8 mouse cellular contexts compared by ENCODE assay signal in the genomic region with DNA sequence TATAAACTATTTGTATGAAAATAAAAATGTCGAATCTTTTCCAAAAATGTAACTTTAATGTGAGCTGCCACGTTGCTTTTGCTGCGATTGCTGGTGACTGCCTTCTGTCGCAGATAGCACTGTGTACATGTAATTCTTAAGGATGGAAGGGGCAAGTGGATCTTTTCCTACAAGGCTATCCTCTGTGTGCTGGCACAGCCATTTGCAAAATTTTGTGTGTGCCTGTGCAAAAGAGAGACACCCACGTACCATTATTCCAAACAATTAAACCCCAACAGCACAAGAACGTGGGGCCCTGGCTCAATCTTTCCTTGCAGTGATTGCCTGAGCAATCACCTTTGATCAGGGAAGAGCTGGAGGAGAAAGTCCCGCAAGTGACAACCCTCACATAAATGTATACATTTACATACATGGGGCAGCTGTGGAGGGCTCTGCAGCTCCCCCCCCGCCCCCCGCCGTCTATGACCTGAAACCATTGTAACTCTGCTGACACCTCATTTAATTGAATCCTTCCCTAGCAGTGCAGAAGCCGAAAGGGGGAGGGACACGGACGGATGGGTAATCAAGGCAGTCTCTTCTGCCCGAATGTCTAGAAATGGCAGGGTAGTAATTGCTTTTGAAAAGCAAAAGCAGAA.
DNase-seq lines count a peak whose midpoint lies in the region; ATAC-seq and TF ChIP-seq lines count a peak whose summit lies in the region.

No protein-coding gene starts in this region.

- no peaks in the 10 kb centered on the region for H3K36me3 ChIP-seq in E14TG2a.4 (ENCODE audit: insufficient read depth, low read length)
- no peaks in the 10 kb centered on the region for H3K36me3 ChIP-seq in forebrain, embryonic 14.5 days (ENCODE audit: control insufficient read depth, insufficient read depth, low read length)
- H3K36me3 ChIP-seq in limb, embryonic 15.5 days = no peaks in the 10 kb centered on the region

- 10% methylated on average over 14 of the region's 14 CpGs for WGBS in forebrain, embryonic 14.5 days
- WGBS in limb, embryonic 15.5 days = 20% methylated on average over 14 of the region's 14 CpGs

- H3K27me3 ChIP-seq in E14TG2a.4 (ENCODE audit: insufficient read depth, low read length) = peaks cover 14% of the 10 kb centered on the region; the same call in 1 of the 2 replicates
- H3K27me3 ChIP-seq in forebrain, embryonic 14.5 days (replicated peaks; ENCODE audit: control insufficient read depth, insufficient read depth, low read length) = no peaks in the 10 kb centered on the region
- H3K27me3 ChIP-seq in limb, embryonic 15.5 days = no peaks in the 10 kb centered on the region

- peak overlapping the region; percentile 39; the same call in 1 of the 2 replicates for H3K4me3 ChIP-seq in E14TG2a.4 (replicated peaks; ENCODE audit: low read length)
- peak overlapping the region; percentile 23; the same call in 1 of the 2 replicates for H3K4me3 ChIP-seq in forebrain, embryonic 14.5 days (ENCODE audit: low read depth, low read length)
- H3K4me3 ChIP-seq in limb, embryonic 15.5 days = peak overlapping the region; percentile 28; the same call in 1 of the 2 replicates

- peak overlapping the region; percentile 64 for H3K9ac ChIP-seq in forebrain, embryonic 14.5 days (ENCODE audit: low read length)
- H3K9ac ChIP-seq in limb, embryonic 15.5 days = no peak overlapping the region

- H3K27ac ChIP-seq in forebrain, embryonic 14.5 days (ENCODE audit: low read depth, low read length) = peak overlapping the region; percentile 95
- H3K27ac ChIP-seq in limb, embryonic 15.5 days = no peak overlapping the region

- no peak for TF ChIP-seq CTCF in E14TG2a.4 (conservative IDR thresholded peaks at IDR 0.05; ENCODE audit: low read length)

- 0 out of 2 replicates have a peak, but pooled peaks have one; percentile 14 for ATAC-seq in frontal cortex, adult (ENCODE audit: low TSS enrichment)
- peak; percentile 68 for ATAC-seq in forebrain, embryonic 14.5 days
- ATAC-seq in limb, embryonic 15.5 days (ENCODE audit: insufficient number of reproducible peaks, low FRiP score, low TSS enrichment, low read depth) = no peak

- peak overlapping the region; percentile 57 for H3K4me2 ChIP-seq in forebrain, embryonic 14.5 days (ENCODE audit: low read length)
- H3K4me2 ChIP-seq in limb, embryonic 15.5 days = peak overlapping the region; percentile 46

- peaks cover 8% of the 10 kb centered on the region; the same call in 1 of the 2 replicates for H3K4me1 ChIP-seq in E14TG2a.4 (replicated peaks; ENCODE audit: low read depth, low read length)
- peaks cover 26% of the 10 kb centered on the region for H3K4me1 ChIP-seq in forebrain, embryonic 14.5 days (ENCODE audit: control insufficient read depth, insufficient read depth, low read length)
- H3K4me1 ChIP-seq in limb, embryonic 15.5 days = peaks cover 18% of the 10 kb centered on the region; the same call in 1 of the 2 replicates

- H3K9me3 ChIP-seq in E14TG2a.4 (ENCODE audit: low read length) = no peaks in the 10 kb centered on the region
- H3K9me3 ChIP-seq in forebrain, embryonic 14.5 days (replicated peaks; ENCODE audit: control insufficient read depth, low read length) = no peaks in the 10 kb centered on the region
- no peaks in the 10 kb centered on the region for H3K9me3 ChIP-seq in limb, embryonic 15.5 days

- no peak for DNase-seq in frontal cortex, postnatal 14 days (ENCODE audit: low spot score in 2 of 2)
- DNase-seq in forebrain, embryonic 14.5 days (ENCODE audit: low spot score) = peak; percentile 68
- DNase-seq in ovary, adult 18-20 months (ENCODE audit: low spot score) = no peak
- DNase-seq in spleen, postnatal 4 days (ENCODE audit: low spot score in 2 of 2) = no peak
- DNase-seq in thymus, postnatal 14 days = no peak
